Mouse (Mus musculus) layer of hippocampus, adult 11-12 months (tissue): ENCODE data around the gene Daam2.

ENCODE experiments used
- DNase-seq: peaks from one replicate; pipeline ENCODE4 v3.0.0; 2022; ENCODE audit warnings: low spot score

The Daam2 gene

GRCm38 (mm10) chr17:49563830-49564470, at the start of gene Daam2:
Gene Daam2 (minus strand): TSS chr17:49564343.
- DNase-seq: peak; percentile 68

GRCm38 (mm10) chr17:49610296-49610695, 46.2 kb upstream of the Daam2 start:
- no peak for DNase-seq

- no peak for DNase-seq
These were observed 43.3 kb upstream of the Daam2 start for GRCm38 (mm10) chr17:49607351-49608027.

GRCm38 (mm10) chr17:49605397-49605796, 41.3 kb upstream of the Daam2 start:
- no peak for DNase-seq

GRCm38 (mm10) chr17:49590051-49590450, 25.9 kb upstream of the Daam2 start:
- DNase-seq: peak; percentile 52

GRCm38 (mm10) chr17:49582471-49582870, 18.3 kb upstream of the Daam2 start:
- no peak for DNase-seq

- no peak for DNase-seq
These were observed 13.2 kb upstream of the Daam2 start for GRCm38 (mm10) chr17:49577321-49577720.

- DNase-seq: no peak
These were observed 4.6 kb upstream of the Daam2 start for GRCm38 (mm10) chr17:49568717-49569116.

GRCm38 (mm10) chr17:49564489-49564888, 346 bp upstream of the Daam2 start:
- DNase-seq: no peak

GRCm38 (mm10) chr17:49563416-49563780, 745 bp downstream of the Daam2 start:
- DNase-seq: no peak

- DNase-seq: no peak
These were observed 1.3 kb downstream of the Daam2 start for GRCm38 (mm10) chr17:49562701-49563415.

GRCm38 (mm10) chr17:49561985-49562384, 2.2 kb downstream of the Daam2 start:
- DNase-seq: no peak

GRCm38 (mm10) chr17:49559786-49560289, 4.3 kb downstream of the Daam2 start:
- no peak for DNase-seq

GRCm38 (mm10) chr17:49556169-49556568, 8.0 kb downstream of the Daam2 start:
- no peak for DNase-seq

GRCm38 (mm10) chr17:49551991-49552390, 12.2 kb downstream of the Daam2 start:
- peak; percentile 28 for DNase-seq

- no peak for DNase-seq
These were observed 12.7 kb downstream of the Daam2 start for GRCm38 (mm10) chr17:49551465-49551864.

- no peak for DNase-seq
These were observed 18.1 kb downstream of the Daam2 start for GRCm38 (mm10) chr17:49545997-49546396.

- DNase-seq: no peak
These were observed 18.7 kb downstream of the Daam2 start for GRCm38 (mm10) chr17:49545424-49545823.

GRCm38 (mm10) chr17:49544561-49544960, 19.6 kb downstream of the Daam2 start:
- DNase-seq: no peak

- no peak for DNase-seq
These were observed 23.4 kb downstream of the Daam2 start for GRCm38 (mm10) chr17:49540706-49541105.

GRCm38 (mm10) chr17:49539204-49539603, 24.9 kb downstream of the Daam2 start:
- peak; percentile 46 for DNase-seq

- DNase-seq: no peak
These were observed 28.6 kb downstream of the Daam2 start for GRCm38 (mm10) chr17:49535580-49535979.

- DNase-seq: peak; percentile 31
These were observed 29.9 kb downstream of the Daam2 start for GRCm38 (mm10) chr17:49534267-49534719.
